Mouse (Mus musculus): Measurements from ENCODE around the gene Sdc3.
A peak's percentile ranks its signal among the peaks of the same experiment; 100 is the strongest.

DNA sequence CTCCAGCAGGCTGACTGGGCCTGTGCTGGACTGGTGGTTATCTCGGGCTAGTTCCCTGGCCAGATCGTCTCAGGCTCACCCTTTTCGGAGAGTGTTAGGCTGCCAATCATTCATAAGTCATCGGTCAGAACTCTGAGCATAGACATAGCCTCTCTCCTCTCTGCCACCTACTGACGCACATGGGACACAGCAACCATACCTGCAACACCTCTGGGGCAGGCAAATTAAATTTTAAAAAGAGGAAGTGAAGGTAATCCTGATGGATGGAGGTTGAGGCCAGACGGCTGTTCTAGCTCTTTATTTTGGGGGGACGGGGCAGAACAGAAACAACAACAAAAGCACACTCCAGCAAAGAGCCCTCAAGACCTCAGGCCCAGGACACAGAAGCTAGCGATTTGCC lies 65.3 kb downstream of the Sdc3 start:
- TF ChIP-seq POLR2A (IDR thresholded peaks at IDR 0.05; ENCODE audit: borderline replicate concordance, extremely low read depth, low read depth, low read length) = no peak
- peak; percentile 32; the same call in 1 of the 2 replicates for TF ChIP-seq CTCF (IDR thresholded peaks at IDR 0.05; ENCODE audit: insufficient read depth, low read length)

Data from lung, adult 2 months (tissue).